Mouse (Mus musculus) heart, postnatal 14 days (tissue): ENCODE data around the gene Banp. TPM values are rescaled to one million over a fixed set of nuclear protein-coding genes. Genes with fewer than 3 reads are reported as not detected.

Experiments
- DNase-seq, 2 experiments: peaks; one replicate each; pipeline ENCODE4 v3.0.0; 2021 to 2022
- intact Hi-C: fragments of 180-260 bp; cut with DNase I; formaldehyde crosslinking; loops from one replicate; pipeline ENCODE4 v1.15.1; 2025
- total RNA-seq, 2 experiments: library from RNA; stranded (reverse); gene quantifications; 2 replicates each; pipeline ENCODE4 v1.2.3; 2021

Gene Banp
- total RNA-seq, 2 experiments from 2014 or later = 16.0 to 24.5 TPM

GRCm38 (mm10) chr8:121971488-121972058, 22.0 kb downstream of the Banp start:
- intact Hi-C loops = no loop called here
- DNase-seq = no peak

- intact Hi-C loops = no loop called here
- no peak for DNase-seq
Observed at GRCm38 (mm10) chr8:121973906-121974305, 24.4 kb downstream of the Banp start.

DNA sequence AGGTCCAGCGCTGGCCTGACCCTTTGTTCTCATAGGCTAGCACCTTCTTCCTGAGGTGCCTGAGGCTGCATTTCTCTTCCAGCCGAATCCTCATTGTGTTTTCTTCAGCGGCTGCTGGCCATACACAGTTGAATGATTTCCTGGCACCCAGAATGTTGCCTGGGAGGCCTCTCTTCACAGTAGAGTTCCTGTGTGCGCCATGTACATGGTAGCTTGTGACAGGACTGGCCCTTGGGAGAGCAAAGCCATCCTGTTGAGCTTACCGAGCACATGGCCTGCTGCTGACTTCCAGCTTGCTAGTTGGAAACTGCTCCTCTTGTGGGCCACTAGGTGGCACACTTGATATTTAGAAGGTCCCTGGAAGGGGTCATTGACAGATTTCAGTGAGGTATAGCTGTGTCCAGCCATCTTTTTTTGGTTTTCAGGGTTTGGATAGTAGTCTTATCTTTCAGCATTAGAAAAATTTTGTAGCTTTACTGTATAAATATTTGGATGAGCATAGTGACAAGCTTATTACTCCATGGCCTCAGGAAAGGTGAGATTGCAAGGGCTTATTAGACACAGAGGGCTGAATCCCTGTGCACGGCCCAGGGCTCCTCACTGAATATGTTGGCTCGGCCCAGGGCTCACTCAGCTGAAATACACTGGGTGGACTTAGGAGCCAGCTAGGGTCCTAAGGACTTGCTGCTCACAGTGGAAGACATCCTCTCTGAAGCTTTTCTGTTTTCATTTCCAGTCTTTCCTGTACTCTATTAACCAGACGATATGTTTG, 28.5 kb downstream of the Banp start:
- intact Hi-C loops = loop anchor here (1.0 to 5.0 kb wide), 4 partner anchors 161 to 354 kb away; no protein-coding TSS in a partner anchor
- peak; percentile 37 to 63 for DNase-seq

GRCm38 (mm10) chr8:121978670-121979069, 29.1 kb downstream of the Banp start:
- DNase-seq = no peak
- intact Hi-C loops = loop anchor here (1.0 to 5.0 kb wide), 4 partner anchors 161 to 354 kb away; no protein-coding TSS in a partner anchor

DNA sequence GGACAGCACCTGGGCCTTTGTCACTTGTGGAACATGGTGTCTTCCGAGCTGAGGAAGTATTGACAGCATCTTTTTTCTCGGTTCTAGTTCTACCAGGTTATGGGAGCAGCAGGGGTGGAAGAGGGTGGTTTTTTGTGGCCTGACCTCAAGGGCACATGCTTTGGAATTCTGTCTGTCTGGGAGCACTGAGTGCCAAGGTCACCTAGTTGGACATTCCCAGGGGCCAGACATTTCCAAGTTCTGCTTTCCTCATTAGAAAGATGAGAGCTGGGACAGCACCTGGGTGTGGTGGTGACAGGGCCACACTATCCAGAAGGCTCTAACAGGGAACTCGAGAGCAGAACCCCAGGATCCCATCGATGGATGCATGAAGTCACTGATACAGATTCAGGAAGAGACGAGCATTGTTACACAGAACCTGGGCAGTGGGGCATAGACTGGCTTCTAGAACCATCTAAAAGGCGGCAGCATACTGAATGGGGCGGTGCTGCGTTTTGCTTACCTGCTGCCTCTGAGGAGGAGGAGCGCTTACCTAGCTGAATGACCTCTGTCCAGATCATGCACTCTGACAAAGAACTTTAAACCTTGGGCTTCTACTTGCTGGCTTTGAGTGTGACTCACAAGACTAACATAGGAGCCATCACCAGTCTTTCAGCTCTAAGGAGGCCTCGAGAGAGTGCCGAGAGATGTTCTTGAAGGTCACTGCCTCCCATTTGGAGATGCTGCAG, 31.4 kb downstream of the Banp start:
- DNase-seq = no peak
- intact Hi-C loops = no loop called here

- intact Hi-C loops = no loop called here
- DNase-seq = no peak
Observed at GRCm38 (mm10) chr8:121981520-121981895, 32.0 kb downstream of the Banp start.

- intact Hi-C loops = no loop called here
- DNase-seq = no peak
Observed at GRCm38 (mm10) chr8:121985673-121986072, 36.1 kb downstream of the Banp start.

DNA sequence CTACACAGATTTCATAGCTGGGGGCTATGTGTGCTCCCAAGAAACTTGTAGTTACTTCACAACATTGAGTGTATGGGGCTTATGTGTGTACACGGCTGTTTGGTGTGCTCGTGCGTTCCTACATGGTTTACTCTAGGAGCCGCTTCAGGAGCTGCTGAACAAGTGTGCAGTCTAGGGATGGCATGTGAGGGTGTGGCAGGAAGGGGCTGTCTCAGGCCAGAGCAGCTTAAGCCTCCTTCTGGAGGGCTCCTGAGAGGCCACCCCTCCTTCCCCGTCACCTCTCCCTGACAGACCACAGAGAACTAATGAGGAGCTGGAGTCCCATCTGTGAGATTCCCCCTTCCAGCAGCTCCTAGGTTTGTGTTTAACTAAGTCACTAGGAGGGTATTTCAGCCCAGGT, 38.3 kb downstream of the Banp start:
- intact Hi-C loops = no loop called here
- no peak for DNase-seq

DNA sequence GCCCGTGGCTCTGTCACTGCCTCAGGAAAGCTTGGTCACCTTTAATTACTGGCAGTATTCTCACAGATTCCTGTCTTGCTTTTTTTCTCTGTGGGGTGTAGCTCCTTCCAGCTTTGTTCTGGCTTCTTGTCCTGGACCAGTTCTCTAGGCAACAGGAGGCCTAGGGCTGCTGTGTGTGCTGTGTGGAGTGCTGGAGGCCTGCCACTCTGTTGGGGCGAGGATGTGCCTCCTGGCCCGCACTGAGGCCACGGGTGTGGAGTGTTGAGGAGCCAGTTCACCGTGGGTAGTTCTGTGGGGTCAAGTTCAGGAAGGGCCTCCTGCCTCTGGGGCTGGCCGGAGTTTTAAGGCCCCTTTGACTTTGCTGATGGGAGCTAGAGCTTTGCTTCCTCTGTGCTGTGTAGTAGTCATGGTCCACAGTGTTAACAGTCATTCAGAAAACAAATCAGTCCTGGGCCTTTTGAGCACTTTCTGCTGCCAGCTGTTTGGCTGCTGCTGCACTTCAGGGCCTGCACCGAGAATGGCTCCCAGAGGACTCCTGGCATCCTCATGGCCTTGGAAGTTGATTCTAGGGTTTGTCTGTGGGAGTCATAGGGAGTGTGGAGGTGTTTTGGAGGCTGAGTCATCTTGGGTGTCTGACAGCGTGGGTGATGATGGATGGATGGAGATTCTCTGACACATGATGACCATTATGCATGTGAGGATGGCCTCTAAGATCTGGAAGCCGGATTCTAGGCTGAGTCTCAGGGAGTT, 41.1 kb downstream of the Banp start:
- DNase-seq = peak in 1 of 2 experiments; percentile 31
- intact Hi-C loops = no loop called here

DNA sequence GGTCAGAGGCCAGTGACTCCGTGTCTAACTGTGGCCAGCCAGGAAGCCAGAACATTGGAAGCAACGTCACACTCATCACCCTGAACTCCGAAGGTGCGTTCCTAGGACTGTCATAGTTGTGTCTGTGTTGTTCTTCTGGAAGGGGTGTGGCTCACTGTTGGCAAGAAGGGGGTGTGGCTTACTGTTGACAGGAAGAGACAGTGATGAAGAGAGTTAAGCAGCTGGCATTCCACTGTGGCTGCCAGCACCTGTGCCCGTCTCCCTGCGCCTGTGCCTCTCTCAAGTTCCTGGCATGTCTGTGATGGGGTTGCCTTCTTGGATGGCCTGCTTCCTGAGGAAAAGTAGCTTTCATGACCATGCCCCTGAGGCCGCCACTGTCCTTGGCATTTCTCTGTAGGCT, 42.1 kb downstream of the Banp start:
- DNase-seq = no peak
- intact Hi-C loops = no loop called here

- DNase-seq = no peak
- intact Hi-C loops = no loop called here
Observed at GRCm38 (mm10) chr8:121992911-121993310, 43.4 kb downstream of the Banp start.

GRCm38 (mm10) chr8:121995112-121995511, 45.6 kb downstream of the Banp start:
- no peak for DNase-seq
- intact Hi-C loops = no loop called here

DNA sequence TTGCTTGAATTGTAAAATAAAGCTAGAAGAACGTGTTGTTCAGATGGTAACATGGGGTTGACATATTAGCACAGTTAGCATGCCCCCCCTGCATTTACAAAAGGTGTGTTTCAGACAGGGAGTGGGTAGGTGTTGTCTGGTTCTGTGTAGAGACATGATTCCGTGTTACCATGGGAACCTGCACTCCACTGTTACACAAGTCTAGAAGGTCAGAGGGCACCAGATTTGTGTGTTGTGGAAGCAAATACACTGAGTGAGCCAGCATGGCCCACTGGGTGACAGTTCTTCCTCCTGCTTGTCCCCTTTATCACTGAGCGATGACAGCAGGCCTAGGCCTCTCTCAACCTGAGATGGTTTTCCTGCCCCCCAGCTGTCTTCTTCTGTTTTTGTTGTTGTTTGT, 46.3 kb downstream of the Banp start:
- no peak for DNase-seq
- intact Hi-C loops = no loop called here

DNA sequence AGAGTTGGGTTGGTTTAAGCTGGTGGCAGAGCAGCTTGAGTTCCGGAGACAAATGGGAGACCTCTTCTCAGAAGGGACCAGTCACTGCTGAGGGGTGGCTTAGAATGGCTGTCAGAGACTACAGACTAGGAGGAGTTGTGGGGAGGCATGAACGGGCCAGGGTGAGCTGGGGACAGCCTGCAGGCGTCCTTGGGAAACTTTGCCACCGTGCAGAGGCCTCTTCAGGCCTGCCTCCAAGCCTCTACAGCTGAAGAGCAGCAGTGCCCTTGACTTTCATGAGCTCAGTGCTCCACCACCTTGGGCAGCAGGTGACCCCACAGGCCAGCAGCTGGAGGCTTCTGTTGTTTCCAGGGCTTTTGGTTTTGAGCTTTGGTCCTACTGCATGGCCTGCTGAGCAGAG, 49.1 kb downstream of the Banp start:
- intact Hi-C loops = no loop called here
- no peak for DNase-seq

- no peak for DNase-seq
- intact Hi-C loops = no loop called here
Observed at GRCm38 (mm10) chr8:121999211-121999610, 49.7 kb downstream of the Banp start.

DNA sequence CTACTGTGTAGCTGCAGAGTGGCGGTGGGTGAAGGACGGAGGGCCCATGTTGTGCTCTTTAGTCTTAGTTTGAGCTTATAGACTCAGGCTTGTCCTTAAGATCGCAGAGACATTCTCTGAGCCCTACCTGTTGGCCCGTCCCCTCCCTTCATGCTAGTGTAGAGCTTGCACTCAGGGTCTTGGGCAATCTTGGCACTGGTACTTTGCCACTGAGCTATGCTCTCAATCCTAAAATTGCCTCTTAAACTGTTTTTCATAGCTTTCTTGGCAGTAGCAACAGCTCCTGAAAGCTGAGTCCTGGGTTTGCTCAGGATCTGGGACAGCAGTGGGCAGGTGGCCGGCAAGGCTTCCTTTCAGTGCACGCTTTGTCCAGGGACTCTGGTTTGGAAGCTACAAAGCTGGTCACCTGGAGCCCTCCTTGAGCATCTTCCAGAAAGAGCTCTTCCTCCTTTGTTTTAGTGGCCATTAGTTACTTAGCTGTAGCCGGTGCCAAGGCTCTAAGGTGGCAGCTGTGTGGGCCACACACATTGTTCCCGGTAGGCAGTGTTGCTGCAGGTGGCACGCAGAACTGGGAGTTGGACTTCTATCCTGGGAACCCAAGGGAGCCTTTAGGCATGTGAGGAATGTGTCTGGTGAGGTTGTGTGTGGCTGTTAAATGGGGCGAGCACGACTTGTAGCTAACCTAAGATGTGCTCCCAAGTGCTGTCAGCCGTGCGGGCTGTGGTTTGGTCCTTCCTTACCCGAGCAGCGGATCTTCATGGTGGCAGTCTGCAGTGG, 52.0 kb downstream of the Banp start:
- intact Hi-C loops = no loop called here
- DNase-seq = no peak

GRCm38 (mm10) chr8:122003646-122004045, 54.1 kb downstream of the Banp start:
- intact Hi-C loops = no loop called here
- peak; percentile 38 to 54 for DNase-seq

DNA sequence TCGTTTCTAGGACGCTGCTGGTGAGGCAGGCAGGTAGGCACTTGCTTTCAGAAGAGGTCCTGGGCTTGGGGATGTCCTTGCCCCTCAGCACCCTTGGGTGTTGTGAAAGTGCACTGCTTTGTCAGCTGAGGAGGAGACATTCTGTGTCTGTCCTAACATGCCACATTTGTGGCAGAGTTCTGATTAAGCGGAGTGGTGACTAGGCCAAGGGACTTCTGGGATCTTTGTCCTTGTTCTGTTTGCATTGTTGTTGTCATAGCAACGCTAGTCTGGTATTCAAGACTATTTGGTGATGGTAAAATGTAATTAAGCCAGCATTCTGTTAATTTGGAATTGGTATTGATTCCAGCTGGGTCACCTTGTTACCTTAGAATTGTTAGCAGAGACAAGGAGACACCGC, 54.6 kb downstream of the Banp start:
- intact Hi-C loops = no loop called here
- DNase-seq = no peak

DNA sequence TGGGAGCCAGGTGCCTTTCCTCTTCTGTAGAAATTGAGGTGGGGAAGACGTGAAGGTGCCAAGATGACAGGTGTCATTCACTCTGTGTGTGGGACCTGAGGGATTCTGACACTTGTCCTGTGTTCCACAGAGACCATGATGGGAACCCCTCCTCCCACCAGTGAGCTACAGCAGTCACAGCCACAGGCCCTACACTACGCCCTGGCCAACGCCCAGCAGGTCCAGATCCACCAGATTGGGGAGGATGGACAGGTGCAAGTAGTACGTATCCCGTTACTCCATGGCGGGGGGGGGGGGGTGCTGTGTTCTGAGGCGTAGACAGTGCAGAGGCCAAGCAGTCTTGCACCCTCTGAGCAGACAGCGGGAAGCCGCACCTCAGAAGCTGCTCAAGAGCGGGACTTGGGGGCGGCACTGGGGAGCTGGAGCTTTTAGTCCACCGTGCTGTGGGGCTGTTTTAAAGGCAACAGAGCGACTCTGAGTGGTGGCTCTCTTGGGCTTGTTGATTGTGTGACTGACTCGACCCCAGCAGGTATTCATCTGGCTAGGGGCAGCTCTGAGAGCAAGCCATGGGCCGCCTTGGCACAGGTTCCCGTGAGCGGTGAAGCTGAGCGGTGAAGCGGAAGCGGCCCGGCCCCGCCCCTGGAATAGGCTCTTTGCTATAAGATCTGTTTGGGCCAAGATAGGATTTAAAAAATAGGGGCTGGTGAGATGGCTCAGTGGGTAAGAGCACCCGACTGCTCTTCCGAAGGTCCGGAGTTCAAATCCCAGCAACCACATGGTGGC, 56.1 kb downstream of the Banp start:
- intact Hi-C loops = no loop called here
- DNase-seq = no peak
